23 mouse cellular contexts compared by ENCODE assay signal in the genomic region with DNA sequence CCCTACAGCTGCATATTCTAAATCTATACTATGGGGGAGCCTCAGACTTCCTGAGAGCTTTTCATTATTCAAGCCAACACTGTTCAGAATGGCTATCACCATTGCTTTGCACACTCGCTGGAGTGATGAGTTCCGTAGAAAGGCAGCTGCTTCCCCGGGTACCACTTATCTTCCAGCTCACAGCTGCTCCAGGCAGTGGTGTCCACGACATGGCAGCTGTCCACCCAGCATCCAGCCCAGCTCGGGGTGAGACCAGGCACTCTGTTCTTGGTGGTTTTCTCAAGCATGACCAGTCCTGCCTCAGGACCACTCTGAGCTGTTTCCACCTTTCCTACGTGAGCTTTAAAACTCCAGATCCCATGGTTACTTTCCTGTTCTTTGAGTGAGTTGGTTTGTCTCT. TPM values are rescaled to one million over a fixed set of nuclear protein-coding genes. Genes with fewer than 3 reads are reported as not detected.
DNase-seq lines count a peak whose midpoint lies in the region; ATAC-seq and TF ChIP-seq lines count a peak whose summit lies in the region.
"Had no signal": no experiment of that assay in that cellular context is flagged by ENCODE, and none has a peak within 500 bp of the region (broad histone marks: within the 10 kb centered on the region; RNA-seq: fewer than 3 reads in every experiment).

No protein-coding gene starts in this region.

- H3K27ac ChIP-seq in lung, embryonic 14.5 days (ENCODE audit: low read depth) = no peak overlapping the region
- H3K27ac ChIP-seq: embryonic facial prominence, embryonic 13.5 days; heart, embryonic 10.5 days; heart, embryonic 15.5 days; hindbrain, embryonic 15.5 days had no signal

- intact Hi-C loops in left cerebral cortex, postnatal 4 days (cut with DNase I) = no loop called here

- H3ac ChIP-seq in C2C12 (ENCODE audit: control insufficient read depth, insufficient read length, low read depth) = no peak overlapping the region

- 41% methylated on average over 6 of the region's 6 CpGs for WGBS in lung, embryonic 14.5 days

- H3K9ac ChIP-seq in lung, embryonic 14.5 days = no peak overlapping the region
- H3K9ac ChIP-seq: embryonic facial prominence, embryonic 13.5 days; heart, embryonic 15.5 days; hindbrain, embryonic 15.5 days had no signal

- TF ChIP-seq CTCF in lung, embryonic 14.5 days (IDR thresholded peaks at IDR 0.05; ENCODE audit: low read depth) = no peak
- TF ChIP-seq CTCF in C2C12 (IDR thresholded peaks at IDR 0.05; ENCODE audit: control insufficient read depth, insufficient read depth, insufficient read length) = no peak
- no peak for TF ChIP-seq CTCF in brain, embryonic 14.5 days (IDR thresholded peaks at IDR 0.05; ENCODE audit: borderline replicate concordance, extremely low read depth, insufficient read depth, insufficient read length)

- no peaks in the 10 kb centered on the region for H3K79me2 ChIP-seq in C2C12 (ENCODE audit: control insufficient read depth, insufficient read depth)

- no peak for TF ChIP-seq POLR2A in brain, embryonic 14.5 days (IDR thresholded peaks at IDR 0.05; ENCODE audit: borderline replicate concordance, extremely low read depth, insufficient read depth, insufficient read length, poor library complexity, severe bottlenecking)

- H3K79me3 ChIP-seq in C2C12 (ENCODE audit: low read depth) = no peaks in the 10 kb centered on the region

- H3K27me3 ChIP-seq in lung, embryonic 14.5 days (ENCODE audit: insufficient read depth, low read length) = no peaks in the 10 kb centered on the region
- H3K27me3 ChIP-seq in C2C12 (ENCODE audit: control insufficient read depth, insufficient read depth, insufficient read length) = no peaks in the 10 kb centered on the region
- H3K27me3 ChIP-seq: embryonic facial prominence, embryonic 13.5 days; heart, embryonic 15.5 days; hindbrain, embryonic 15.5 days had no signal

- no peaks in the 10 kb centered on the region for H3K9me3 ChIP-seq in lung, embryonic 14.5 days (ENCODE audit: low read depth, low read length)
- H3K9me3 ChIP-seq: embryonic facial prominence, embryonic 13.5 days; heart, embryonic 10.5 days; heart, embryonic 15.5 days; hindbrain, embryonic 15.5 days had no signal

- DNase-seq in frontal cortex, postnatal 14 days (ENCODE audit: low spot score in 2 of 2) = no peak
- peak; percentile 4 for DNase-seq in lung, embryonic 14.5 days
- no peak for DNase-seq in lung, postnatal 36 days
- peak; percentile 10 for DNase-seq in brain, embryonic 14.5 days (ENCODE audit: low read depth)
- DNase-seq in urinary bladder, postnatal 14 days (ENCODE audit: low spot score) = no peak
- DNase-seq in left cerebral cortex, postnatal 4 days = no peak
- DNase-seq: adrenal gland, adult 2 months; adrenal gland, postnatal 25 days; cerebellum, adult 11 months; cerebellum, adult 8-10 months; cerebellum, postnatal 14 days; embryo, embryonic 11 days; gastrocnemius, postnatal 36 days; heart, adult 18-20 months; heart, postnatal 36 days had no signal

- ATAC-seq in frontal cortex, adult (ENCODE audit: low TSS enrichment) = peak; percentile 60
- ATAC-seq in lung, embryonic 14.5 days (ENCODE audit: insufficient read depth) = no peak
- ATAC-seq: forebrain, embryonic 14.5 days; intestine, embryonic 16.5 days had no signal

- no peaks in the 10 kb centered on the region for H3K4me1 ChIP-seq in lung, embryonic 14.5 days (ENCODE audit: insufficient read depth)
- H3K4me1 ChIP-seq: hindbrain, embryonic 15.5 days had no signal

- H3K36me3 ChIP-seq in lung, embryonic 14.5 days (ENCODE audit: insufficient read depth) = no peaks in the 10 kb centered on the region
- no peaks in the 10 kb centered on the region for H3K36me3 ChIP-seq in C2C12 (ENCODE audit: control insufficient read depth, insufficient read depth)
- H3K36me3 ChIP-seq: embryonic facial prominence, embryonic 13.5 days; heart, embryonic 10.5 days; heart, embryonic 15.5 days; hindbrain, embryonic 15.5 days had no signal

- no peak overlapping the region for H3K4me2 ChIP-seq in lung, embryonic 14.5 days
- H3K4me2 ChIP-seq: embryonic facial prominence, embryonic 13.5 days; hindbrain, embryonic 15.5 days had no signal

- no peak overlapping the region for H3K4me3 ChIP-seq in lung, embryonic 14.5 days (ENCODE audit: low read depth, low read length)
- no peak overlapping the region for H3K4me3 ChIP-seq in C2C12 (ENCODE audit: insufficient read depth, poor library complexity, severe bottlenecking)
- H3K4me3 ChIP-seq: embryonic facial prominence, embryonic 13.5 days; heart, embryonic 10.5 days; heart, embryonic 15.5 days; hindbrain, embryonic 15.5 days had no signal

TF ChIP-seq in C2C12, 6 proteins besides CTCF, POLR2A, EP300 and RAD21:
- TF ChIP-seq MYOG (IDR thresholded peaks at IDR 0.05; ENCODE audit: control insufficient read depth, extremely low read depth, insufficient read length) (no peak), MYOD1 (IDR thresholded peaks at IDR 0.05; ENCODE audit: control insufficient read depth, insufficient read length, low read depth) (peak; percentile 70), USF1 (IDR thresholded peaks at IDR 0.05; ENCODE audit: low read depth) (no peak), CEBPB (IDR thresholded peaks at IDR 0.05; ENCODE audit: low read depth) (no peak), MAX (IDR thresholded peaks at IDR 0.05) (no peak)

RNA-seq across cellular contexts. Expression of gene St3gal5, which starts 47.5 kb away (rescaled TPM):
- polyA plus RNA-seq in lung, embryonic 14.5 days (2014; fragmentation: Nextera tagmentation; extraction: Ambion mirVana) = 33.8 and 36.5 TPM in 2 replicates
- 27.6 TPM for polyA plus RNA-seq in C2C12 (2012; fragmentation: generic; extraction: Trizol)
- polyA plus RNA-seq in brain, embryonic 14.5 days (2012; rRNA removed) = 30.6 and 38.1 TPM in 2 replicates
- total RNA-seq in left cerebral cortex, postnatal 4 days (2021) = 10 to 100 TPM; 55.3 to 63.6 TPM

Comparison
In these comparisons a context has a peak if more than half of its experiments do, and no peak if none do; other contexts are left out.
1. DNase-seq: peak in lung, embryonic 14.5 days (single experiment) and brain, embryonic 14.5 days (single experiment); none in frontal cortex, postnatal 14 days (0 of 2), lung, postnatal 36 days (single experiment), urinary bladder, postnatal 14 days (single experiment) and left cerebral cortex, postnatal 4 days (single experiment).